In the genomic region with DNA sequence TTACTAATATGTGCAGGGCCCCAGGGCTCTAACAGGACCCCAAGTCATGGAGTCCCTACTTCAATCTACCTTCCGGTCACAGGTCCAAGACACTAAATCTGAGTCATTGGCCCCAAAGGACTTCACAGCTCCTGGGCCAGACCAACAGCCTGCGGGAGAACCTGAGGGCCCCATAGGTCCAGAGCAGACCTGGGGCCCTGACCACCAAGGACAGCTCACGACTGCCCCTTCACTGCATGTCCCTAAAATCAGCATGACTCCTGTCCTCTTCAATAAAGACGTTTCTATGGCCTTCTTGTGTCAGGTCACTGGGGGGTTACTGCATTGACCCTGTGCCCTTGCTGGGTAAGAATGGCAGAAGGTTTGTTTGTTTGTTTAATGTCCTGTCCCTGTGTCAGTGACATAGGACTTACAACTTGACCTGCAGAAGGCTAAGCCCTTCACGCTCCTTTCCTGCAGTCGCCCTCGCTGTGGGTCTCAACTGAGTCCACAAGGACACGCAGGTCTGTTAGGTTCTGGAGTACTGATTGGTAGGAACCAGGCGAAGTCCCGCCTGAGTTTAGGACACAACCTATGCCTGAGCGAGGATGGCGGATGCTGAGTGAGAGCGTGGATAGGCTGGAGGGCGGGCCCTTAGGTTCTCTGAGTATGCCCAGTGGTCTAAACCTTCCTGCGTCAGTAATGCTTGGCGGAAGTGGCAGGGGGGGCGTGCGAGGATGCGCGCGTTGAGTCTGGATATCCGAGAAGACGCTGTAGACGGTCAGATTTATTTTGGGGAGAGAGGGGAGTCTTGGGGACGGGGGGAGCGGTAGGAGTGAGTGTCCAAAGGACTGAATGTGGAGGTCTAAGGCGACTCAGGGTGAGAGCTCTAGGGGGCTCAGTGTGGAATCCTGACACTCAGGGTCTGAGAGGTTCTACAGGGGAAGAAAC, we compare ENCODE assay signal across 8 mouse cellular contexts. TPM values are rescaled to one million over a fixed set of nuclear protein-coding genes. Genes with fewer than 3 reads are reported as not detected.
DNase-seq lines count a peak whose midpoint lies in the region; ATAC-seq and TF ChIP-seq lines count a peak whose summit lies in the region.

A gene (plus strand): TSS at position 642 of the 930 bp plus-strand sequence.

- peak; percentile 98 for ATAC-seq in cerebellum, adult (ENCODE audit: insufficient number of reproducible peaks, low FRiP score, low TSS enrichment)
- ATAC-seq in forebrain, embryonic 13.5 days = peak; percentile 100
- peak; percentile 100 for ATAC-seq in liver, postnatal 0 days
- peak; percentile 100 for ATAC-seq in neural tube, embryonic 14.5 days (ENCODE audit: low read depth)

- H3K9ac ChIP-seq in ES-Bruce4 (ENCODE audit: low read depth, poor library complexity, severe bottlenecking) = peak within 1 kb of the TSS; percentile 75
- H3K9ac ChIP-seq in forebrain, embryonic 13.5 days = peak within 1 kb of the TSS; percentile 83
- H3K9ac ChIP-seq in liver, postnatal 0 days (replicated peaks) = peak within 1 kb of the TSS; percentile 62
- peak within 1 kb of the TSS; percentile 53 for H3K9ac ChIP-seq in neural tube, embryonic 14.5 days (replicated peaks; ENCODE audit: low read depth, low read length)

- TF ChIP-seq CTCF in ES-Bruce4 (IDR thresholded peaks at IDR 0.05; ENCODE audit: low read depth, low read length) = no peak
- TF ChIP-seq CTCF in liver, postnatal 0 days (IDR thresholded peaks at IDR 0.05; ENCODE audit: low read depth) = no peak

- peak; percentile 94 for TF ChIP-seq POLR2A in ES-Bruce4 (IDR thresholded peaks at IDR 0.05; ENCODE audit: insufficient read depth, low read length)

- H3K4me1 ChIP-seq in ES-Bruce4 (ENCODE audit: control insufficient read depth, insufficient read depth, low read length) = peaks cover 2% of the 10 kb centered on the region
- H3K4me1 ChIP-seq in forebrain, embryonic 13.5 days = peaks cover 17% of the 10 kb centered on the region
- H3K4me1 ChIP-seq in liver, postnatal 0 days (ENCODE audit: insufficient read depth) = peaks cover 14% of the 10 kb centered on the region
- peaks cover 12% of the 10 kb centered on the region for H3K4me1 ChIP-seq in neural tube, embryonic 14.5 days (ENCODE audit: control insufficient read depth, insufficient read depth, low read length)

- H3K4me3 ChIP-seq in ES-Bruce4 (ENCODE audit: low read depth, low read length) = peak within 1 kb of the TSS; percentile 89
- peak within 1 kb of the TSS; percentile 71 for H3K4me3 ChIP-seq in forebrain, embryonic 13.5 days
- peak within 1 kb of the TSS; percentile 49 for H3K4me3 ChIP-seq in liver, postnatal 0 days (ENCODE audit: low read depth, low read length)
- H3K4me3 ChIP-seq in neural tube, embryonic 14.5 days (ENCODE audit: low read depth, low read length) = peak within 1 kb of the TSS; percentile 48

- DNase-seq in heart, postnatal 10 days = peak; percentile 95 to 96
- DNase-seq in large intestine, adult 2 months (ENCODE audit: low read depth, low spot score) = peak; percentile 97
- DNase-seq in liver, postnatal 0 days = peak; percentile 88
- peak; percentile 89 for DNase-seq in testis, postnatal 10 days (ENCODE audit: low spot score)

- intact Hi-C loops in heart, postnatal 10 days (cut with DNase I) = no loop called here

- H3K4me2 ChIP-seq in forebrain, embryonic 13.5 days = peak within 1 kb of the TSS; percentile 90
- H3K4me2 ChIP-seq in liver, postnatal 0 days (ENCODE audit: low read depth, low read length) = peak within 1 kb of the TSS; percentile 91
- peak within 1 kb of the TSS; percentile 91 for H3K4me2 ChIP-seq in neural tube, embryonic 14.5 days (ENCODE audit: low read depth, low read length)

- H3K27ac ChIP-seq in ES-Bruce4 (ENCODE audit: insufficient read depth, low read length) = no peak within 1 kb of the TSS
- peak within 1 kb of the TSS; percentile 49 for H3K27ac ChIP-seq in forebrain, embryonic 13.5 days
- H3K27ac ChIP-seq in liver, postnatal 0 days (ENCODE audit: low read depth) = peak within 1 kb of the TSS; percentile 78
- peak within 1 kb of the TSS; percentile 40 for H3K27ac ChIP-seq in neural tube, embryonic 14.5 days (ENCODE audit: low read depth, low read length)

- no peak for TF ChIP-seq EP300 in ES-Bruce4 (IDR thresholded peaks at IDR 0.05; ENCODE audit: insufficient read depth, low read depth, low read length)
- no peak for TF ChIP-seq EP300 in liver, postnatal 0 days (IDR thresholded peaks at IDR 0.05; ENCODE audit: low read depth)

- H3K27me3 ChIP-seq in ES-Bruce4 (ENCODE audit: control insufficient read depth, insufficient read depth, low read length, poor library complexity, severe bottlenecking) = no peaks in the 10 kb centered on the region
- H3K27me3 ChIP-seq in forebrain, embryonic 13.5 days = no peaks in the 10 kb centered on the region
- H3K27me3 ChIP-seq in liver, postnatal 0 days (ENCODE audit: insufficient read depth, low read length) = no peaks in the 10 kb centered on the region
- no peaks in the 10 kb centered on the region for H3K27me3 ChIP-seq in neural tube, embryonic 14.5 days (ENCODE audit: control insufficient read depth, insufficient read depth, low read length)

- no peaks in the 10 kb centered on the region for H3K9me3 ChIP-seq in ES-Bruce4 (replicated peaks; ENCODE audit: control insufficient read depth, insufficient read depth, low read length, poor library complexity, severe bottlenecking)
- H3K9me3 ChIP-seq in forebrain, embryonic 13.5 days (replicated peaks) = no peaks in the 10 kb centered on the region
- no peaks in the 10 kb centered on the region for H3K9me3 ChIP-seq in liver, postnatal 0 days (ENCODE audit: low read length)
- no peaks in the 10 kb centered on the region for H3K9me3 ChIP-seq in neural tube, embryonic 14.5 days (ENCODE audit: control insufficient read depth, low read length)

- no peaks in the 10 kb centered on the region for H3K36me3 ChIP-seq in ES-Bruce4 (ENCODE audit: control insufficient read depth, insufficient read depth, low read length, poor library complexity, severe bottlenecking)
- H3K36me3 ChIP-seq in forebrain, embryonic 13.5 days (ENCODE audit: poor library complexity, severe bottlenecking) = peaks cover 44% of the 10 kb centered on the region
- H3K36me3 ChIP-seq in liver, postnatal 0 days (replicated peaks; ENCODE audit: insufficient read depth, low read length) = no peaks in the 10 kb centered on the region
- H3K36me3 ChIP-seq in neural tube, embryonic 14.5 days (ENCODE audit: control insufficient read depth, insufficient read depth, low read length) = peaks cover 28% of the 10 kb centered on the region

- WGBS in forebrain, embryonic 13.5 days = 4% methylated on average over 27 of the region's 27 CpGs
- 5% methylated on average over 27 of the region's 27 CpGs for WGBS in large intestine, adult 2 months
- WGBS in liver, postnatal 0 days (ENCODE audit: insufficient replicate concordance) = 4% methylated on average over 27 of the region's 27 CpGs
- 3% methylated on average over 27 of the region's 27 CpGs for WGBS in neural tube, embryonic 14.5 days

RNA-seq across cellular contexts. Expression of the gene that starts here (rescaled TPM):
- polyA plus RNA-seq in ES-Bruce4 (2011; ENCODE audit: insufficient read depth, insufficient read length, low read depth, missing spikeins) = 25.3 and 29.5 TPM in 2 replicates
- 101 and 102 TPM in 2 replicates for polyA plus RNA-seq in forebrain, embryonic 13.5 days (2015; fragmentation: Nextera tagmentation; extraction: Ambion mirVana)
- total RNA-seq in heart, postnatal 10 days (2021) = 10 to 100 TPM; 26.0 to 27.4 TPM
- 81.0 and 96.8 TPM in 2 replicates for polyA plus RNA-seq in large intestine, adult 2 months (2012; rRNA removed)
- polyA plus RNA-seq in liver, postnatal 0 days (2015; fragmentation: Nextera tagmentation; extraction: Ambion mirVana) = 23.1 and 23.9 TPM in 2 replicates
- polyA plus RNA-seq in neural tube, embryonic 14.5 days (2014; fragmentation: Nextera tagmentation; extraction: Ambion mirVana) = 134 and 137 TPM in 2 replicates
